Mouse (Mus musculus) neural tube, embryonic 15.5 days (tissue): Measurements from ENCODE around the gene Wnk4. TPM values are rescaled to one million over a fixed set of nuclear protein-coding genes. Genes with fewer than 3 reads are reported as not detected.
A peak's percentile ranks its signal among the peaks of the same experiment; 100 is the strongest.

ENCODE experiments used
- ATAC-seq: fragments of 200-750 bp; cut with Nextera tagmentation; 2 replicates; pipeline ENCODE4 v1.8.0; 2017; ENCODE audit warnings: mild to moderate bottlenecking, moderate TSS enrichment, moderate library complexity; ENCODE audit not compliant: low FRiP score
- H3K27ac ChIP-seq: fragments of 300-500 bp; sonication (generic); replicated peaks from 2 replicates; pipeline ENCODE4 v1.5.1; 2015; ENCODE audit warnings: mild to moderate bottlenecking, inconsistent platforms
- H3K27me3 ChIP-seq: fragments of 300-500 bp; sonication (generic); replicated peaks from 2 replicates; pipeline ENCODE4 v1.6.1; 2015; ENCODE audit warnings: inconsistent platforms
- H3K36me3 ChIP-seq: fragments of 300-500 bp; sonication (generic); 2 replicates; pipeline ENCODE4 v1.6.1; 2015; ENCODE audit warnings: inconsistent platforms
- H3K4me1 ChIP-seq: fragments of 300-500 bp; sonication (generic); 2 replicates; pipeline ENCODE4 v1.6.1; 2015; ENCODE audit warnings: inconsistent platforms
- H3K4me2 ChIP-seq: fragments of 300-500 bp; sonication (generic); 2 replicates; pipeline ENCODE4 v1.6.1; 2015; ENCODE audit warnings: inconsistent platforms, mild to moderate bottlenecking, moderate library complexity
- H3K4me3 ChIP-seq: fragments of 300-500 bp; sonication (generic); replicated peaks from 2 replicates; pipeline ENCODE4 v1.5.1; 2015; ENCODE audit warnings: mild to moderate bottlenecking, inconsistent platforms
- H3K9ac ChIP-seq: fragments of 300-500 bp; sonication (generic); replicated peaks from 2 replicates; pipeline ENCODE4 v1.6.1; 2015; ENCODE audit warnings: mild to moderate bottlenecking, inconsistent platforms
- H3K9me3 ChIP-seq: fragments of 300-500 bp; sonication (generic); replicated peaks from 2 replicates; pipeline ENCODE4 v1.6.1; 2016; ENCODE audit warnings: inconsistent platforms
- WGBS: fragments of 180-500 bp; shearing (Covaris S2); methylation state at CpG from one replicate; pipeline ENCODE4 v1.1.7; 2015; ENCODE audit warnings: mixed read lengths; 5-methylcytosine and 5-hydroxymethylcytosine counted together
- polyA plus RNA-seq: library from polyadenylated mRNA; unstranded; fragments of >200 nt; fragmentation: Nextera tagmentation; extraction: Ambion mirVana; gene quantifications from 2 replicates; pipeline ENCODE4 v1.2.1, GENCODE M21; 2015

Gene Wnk4
- polyA plus RNA-seq, 1 experiment from 2014 or later = 7.0 TPM

DNA sequence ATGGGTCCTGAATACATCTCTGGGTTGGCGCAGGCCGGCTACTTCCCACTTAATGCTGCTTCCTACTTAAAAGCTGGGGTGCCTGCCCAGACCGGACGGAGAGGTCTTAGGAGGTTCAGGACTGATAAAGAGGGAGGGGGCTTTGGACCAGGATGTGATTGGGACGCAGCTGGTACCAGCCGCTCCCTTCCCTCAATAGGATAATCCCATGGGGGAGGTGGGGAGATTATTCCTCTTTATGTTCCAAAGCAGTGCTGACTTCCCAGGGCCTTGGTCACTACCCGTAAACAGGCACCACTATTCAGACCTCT lies 13.7 kb upstream of the Wnk4 start:
- H3K4me2 ChIP-seq = peak overlapping the region; percentile 92
- WGBS = 7% methylated on average over 7 of the region's 7 CpGs
- no peaks in the 10 kb centered on the region for H3K9me3 ChIP-seq
- H3K4me3 ChIP-seq = peak overlapping the region; percentile 54
- no peaks in the 10 kb centered on the region for H3K36me3 ChIP-seq
- peaks cover 16% of the 10 kb centered on the region for H3K4me1 ChIP-seq
- peak overlapping the region; percentile 42 for H3K27ac ChIP-seq
- H3K27me3 ChIP-seq = peaks cover 41% of the 10 kb centered on the region
- peak; percentile 24; the same call in 1 of the 2 replicates for ATAC-seq
- H3K9ac ChIP-seq = peak overlapping the region; percentile 66

DNA sequence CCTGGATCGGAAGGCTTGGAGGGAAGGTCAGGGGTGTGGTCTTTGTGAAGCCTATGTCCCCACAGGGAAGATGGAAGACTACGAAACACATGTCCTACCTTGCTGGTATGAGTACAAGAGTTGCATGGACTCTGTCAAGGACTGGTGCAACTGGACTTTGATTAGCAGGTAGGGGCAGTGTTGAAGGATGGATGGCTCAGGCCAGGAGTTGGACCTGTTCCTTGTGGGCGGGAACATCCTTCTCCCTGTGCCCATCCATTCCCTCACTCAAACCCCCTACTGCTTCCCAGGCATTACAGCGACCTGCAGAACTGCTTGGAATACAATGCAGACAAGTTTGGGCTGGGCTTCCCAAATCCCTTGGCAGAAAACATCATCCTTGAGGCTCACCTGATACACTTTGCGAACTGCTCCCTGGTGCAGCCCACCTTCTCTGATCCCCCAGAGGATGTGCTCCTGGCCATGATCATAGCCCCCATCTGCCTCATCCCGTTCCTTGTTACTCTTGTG lies 12.8 kb upstream of the Wnk4 start:
- 82% methylated on average over 6 of the region's 6 CpGs for WGBS
- Histone ChIP-seq H3K27ac (peak overlapping the region; percentile 42; the same call in 1 of the 2 replicates), H3K27me3 (peaks cover 41% of the 10 kb centered on the region), H3K9me3 (no peaks in the 10 kb centered on the region), H3K4me1 (peaks cover 20% of the 10 kb centered on the region), H3K4me2 (peak overlapping the region; percentile 92), H3K4me3 (peak overlapping the region; percentile 54), H3K36me3 (no peaks in the 10 kb centered on the region), H3K9ac (no peak overlapping the region)
- ATAC-seq = no peak

DNA sequence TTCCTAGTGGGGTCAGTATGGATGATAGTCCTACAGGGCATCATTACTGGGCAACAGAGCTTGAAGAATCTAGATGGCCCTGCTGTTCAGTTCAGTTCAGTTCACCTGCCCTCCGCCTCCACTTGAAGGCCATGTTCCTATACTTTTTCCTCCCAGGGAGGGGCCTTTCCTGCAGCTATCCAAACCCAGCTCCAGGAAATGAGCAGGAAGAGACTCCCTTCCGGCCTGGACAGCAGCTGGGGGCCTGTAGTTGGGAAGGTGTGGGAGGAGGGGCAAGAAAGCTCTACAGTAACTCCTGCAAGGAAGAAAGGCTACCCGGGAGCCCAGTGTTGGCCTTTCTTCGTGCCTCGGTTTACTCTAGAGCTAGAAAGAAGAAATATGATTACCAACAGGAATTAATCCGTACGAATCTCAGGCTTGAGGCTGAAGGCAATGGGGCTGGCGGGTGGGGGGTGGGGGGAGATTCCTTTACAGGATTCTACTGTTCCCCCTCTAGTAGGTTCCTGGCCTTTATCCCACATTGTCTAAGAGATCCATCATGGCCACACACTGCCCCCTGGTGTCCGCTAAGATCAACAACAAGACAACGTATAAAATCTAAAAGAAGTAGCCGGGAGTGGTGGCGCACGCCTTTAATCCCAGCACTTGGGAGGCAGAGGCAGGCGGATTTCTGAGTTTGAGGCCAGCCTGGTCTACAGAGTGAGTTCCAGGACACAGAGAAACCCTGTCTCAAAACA lies 11.9 kb upstream of the Wnk4 start:
- ATAC-seq = no peak
- Histone ChIP-seq H3K4me3 (0 out of 2 replicates have a peak overlapping the region, but pooled peaks have one; percentile 54), H3K9me3 (no peaks in the 10 kb centered on the region), H3K27me3 (peaks cover 41% of the 10 kb centered on the region), H3K27ac (no peak overlapping the region), H3K4me1 (peaks cover 26% of the 10 kb centered on the region), H3K9ac (no peak overlapping the region), H3K36me3 (no peaks in the 10 kb centered on the region), H3K4me2 (peak overlapping the region; percentile 92; the same call in 1 of the 2 replicates)
- WGBS = 37% methylated on average over 14 of the region's 14 CpGs

DNA sequence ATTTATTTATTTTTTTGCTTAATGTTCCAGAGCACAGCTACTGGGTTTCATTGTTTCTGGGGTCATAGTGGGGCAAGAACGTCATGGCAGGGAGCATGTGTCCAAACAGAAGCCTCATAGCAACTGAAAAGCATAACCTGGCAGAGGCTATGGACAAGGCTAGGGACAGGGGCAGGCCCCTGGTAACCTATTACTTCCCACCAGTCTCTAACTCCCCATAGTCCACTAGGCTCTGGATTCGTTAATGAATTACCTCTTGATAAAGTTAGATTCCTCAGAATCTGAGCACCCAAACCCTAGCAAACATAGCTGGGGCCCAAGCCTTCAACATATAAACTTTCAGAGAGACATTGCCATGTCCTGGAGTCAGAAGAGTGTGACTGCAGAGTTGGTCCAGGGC lies 9.3 kb upstream of the Wnk4 start:
- no peaks in the 10 kb centered on the region for H3K9me3 ChIP-seq
- no peak overlapping the region for H3K4me2 ChIP-seq
- no peak overlapping the region for H3K9ac ChIP-seq
- H3K27me3 ChIP-seq = peaks cover 17% of the 10 kb centered on the region
- H3K27ac ChIP-seq = no peak overlapping the region
- ATAC-seq = no peak
- 74% methylated on average over 2 of the region's 2 CpGs for WGBS
- peaks cover 29% of the 10 kb centered on the region for H3K4me1 ChIP-seq
- H3K4me3 ChIP-seq = no peak overlapping the region
- peaks cover 2% of the 10 kb centered on the region; the same call in 1 of the 2 replicates for H3K36me3 ChIP-seq

DNA sequence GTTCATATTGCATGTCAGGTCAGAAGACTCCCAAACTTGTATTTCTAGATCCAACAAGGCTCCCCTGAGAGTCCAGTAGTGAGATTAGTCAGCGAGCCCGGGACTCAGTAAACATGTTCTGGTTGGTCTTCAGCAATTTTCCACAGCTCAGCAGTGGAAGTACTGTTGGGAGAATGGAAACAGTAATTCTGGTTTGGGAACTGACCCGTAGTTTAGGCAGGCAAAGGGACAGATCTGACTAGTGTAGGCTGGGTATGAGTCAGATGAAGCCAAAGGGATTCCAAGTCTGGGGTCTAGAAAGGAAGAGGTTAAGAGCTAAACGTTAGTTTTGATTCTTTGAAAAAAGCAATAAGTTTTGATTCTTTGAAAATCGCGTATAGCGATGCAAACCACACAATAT lies 7.4 kb upstream of the Wnk4 start:
- 14% methylated on average over 7 of the region's 7 CpGs for WGBS
- ATAC-seq = no peak
- Histone ChIP-seq H3K27ac (peak overlapping the region; percentile 93), H3K27me3 (peaks cover 6% of the 10 kb centered on the region), H3K4me2 (peak overlapping the region; percentile 96), H3K9me3 (no peaks in the 10 kb centered on the region), H3K36me3 (peaks cover 10% of the 10 kb centered on the region), H3K4me1 (peaks cover 19% of the 10 kb centered on the region), H3K9ac (peak overlapping the region; percentile 98), H3K4me3 (peak overlapping the region; percentile 94)

DNA sequence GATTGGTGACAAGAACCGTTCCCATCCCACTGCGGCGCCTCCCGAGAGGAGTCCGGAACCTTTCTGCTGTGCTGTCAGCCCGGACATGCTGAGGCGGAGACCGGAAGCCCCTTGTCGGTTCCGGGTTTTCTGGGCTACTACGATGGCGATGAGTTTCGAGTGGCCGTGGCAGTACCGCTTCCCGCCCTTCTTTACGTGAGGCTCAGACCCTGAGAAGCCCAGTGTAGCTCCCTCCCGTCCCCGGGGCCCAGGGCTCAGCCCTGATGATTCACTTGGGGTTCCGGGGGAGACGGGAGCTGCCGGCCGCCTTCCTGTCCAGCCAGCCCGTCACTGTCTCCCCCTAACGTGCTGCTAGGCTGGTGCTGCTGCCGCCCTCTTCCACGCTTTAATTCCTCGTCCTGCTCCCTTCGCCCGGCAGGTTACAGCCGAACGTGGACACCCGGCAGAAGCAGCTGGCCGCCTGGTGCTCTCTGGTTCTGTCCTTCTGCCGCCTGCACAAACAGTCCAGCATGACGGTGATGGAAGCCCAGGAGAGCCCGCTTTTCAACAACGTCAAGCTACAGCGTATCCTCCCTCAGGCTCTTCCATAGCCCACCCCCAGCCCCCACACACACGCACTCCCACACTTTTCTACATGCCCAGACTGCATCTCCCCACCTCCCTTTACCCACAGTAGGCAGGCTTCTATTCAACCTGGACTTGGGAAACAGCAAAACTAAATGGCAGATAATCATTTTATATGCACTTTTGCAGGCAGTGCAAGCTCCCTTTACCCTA lies 6.6 kb upstream of the Wnk4 start, which contains the start of gene Vps25:
Gene Vps25, plus strand, starts transcription at position 95 of the 777 bp plus-strand sequence.
- H3K9ac ChIP-seq = peak within 1 kb of the TSS; percentile 98
- H3K36me3 ChIP-seq = peaks cover 16% of the 10 kb centered on the region
- H3K27ac ChIP-seq = peak within 1 kb of the TSS; percentile 93
- WGBS = 0% methylated on average over 38 of the region's 40 CpGs
- peak; percentile 85 for ATAC-seq
- peaks cover 19% of the 10 kb centered on the region for H3K4me1 ChIP-seq
- no peaks in the 10 kb centered on the region for H3K9me3 ChIP-seq
- H3K4me3 ChIP-seq = peak within 1 kb of the TSS; percentile 94
- peak within 1 kb of the TSS; percentile 96 for H3K4me2 ChIP-seq
- peaks cover 5% of the 10 kb centered on the region; the same call in 1 of the 2 replicates for H3K27me3 ChIP-seq

DNA sequence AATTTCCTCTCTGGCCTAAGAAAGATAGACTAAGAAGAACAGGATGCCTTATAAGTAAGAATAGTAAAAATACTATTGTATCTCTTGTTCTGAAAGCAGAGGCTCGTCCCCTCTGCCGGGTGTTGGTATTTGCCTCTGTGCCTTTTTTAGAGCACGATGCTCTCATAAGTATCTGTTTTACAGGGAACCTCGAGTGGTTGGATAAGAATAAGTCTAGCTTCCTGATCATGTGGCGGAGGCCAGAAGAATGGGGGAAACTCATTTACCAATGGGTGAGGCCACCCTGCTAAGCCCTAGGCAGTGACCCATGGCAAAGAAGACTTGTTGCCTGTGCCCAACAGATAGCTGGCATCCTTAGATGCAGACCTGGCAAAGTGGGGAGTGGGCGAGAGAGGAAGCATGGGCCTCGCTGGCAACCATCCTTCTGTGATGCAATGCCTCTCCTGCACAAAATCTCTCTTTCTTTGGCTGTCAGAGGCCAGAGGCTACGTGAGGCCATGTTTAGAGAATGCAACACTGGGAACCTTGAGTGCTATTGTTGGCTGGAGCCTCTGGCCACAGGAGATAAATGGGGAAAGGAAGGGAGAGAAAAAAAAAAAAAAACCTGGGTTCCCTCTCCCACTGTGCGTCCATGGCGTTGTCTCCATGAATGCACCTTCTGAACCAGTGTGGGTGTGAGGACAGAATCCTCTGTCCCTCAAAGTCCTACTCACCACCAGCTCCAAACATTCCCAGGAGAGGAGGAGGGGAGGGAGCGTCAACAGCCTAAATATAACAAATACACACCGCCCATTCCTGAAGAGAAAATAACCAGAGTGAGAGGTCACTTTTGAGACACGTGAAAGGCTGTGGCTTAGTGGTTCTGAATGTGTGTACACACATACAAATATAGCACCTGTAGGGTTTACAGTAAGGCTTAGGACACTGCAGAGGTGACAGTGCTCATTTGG lies 4.3 kb upstream of the Wnk4 start:
- Histone ChIP-seq H3K27ac (no peak overlapping the region), H3K36me3 (peaks cover 21% of the 10 kb centered on the region), H3K4me1 (peaks cover 40% of the 10 kb centered on the region), H3K9ac (no peak overlapping the region), H3K4me2 (no peak overlapping the region), H3K9me3 (no peaks in the 10 kb centered on the region), H3K4me3 (no peak overlapping the region), H3K27me3 (peaks cover 11% of the 10 kb centered on the region)
- ATAC-seq = no peak
- 92% methylated on average over 13 of the region's 13 CpGs for WGBS

DNA sequence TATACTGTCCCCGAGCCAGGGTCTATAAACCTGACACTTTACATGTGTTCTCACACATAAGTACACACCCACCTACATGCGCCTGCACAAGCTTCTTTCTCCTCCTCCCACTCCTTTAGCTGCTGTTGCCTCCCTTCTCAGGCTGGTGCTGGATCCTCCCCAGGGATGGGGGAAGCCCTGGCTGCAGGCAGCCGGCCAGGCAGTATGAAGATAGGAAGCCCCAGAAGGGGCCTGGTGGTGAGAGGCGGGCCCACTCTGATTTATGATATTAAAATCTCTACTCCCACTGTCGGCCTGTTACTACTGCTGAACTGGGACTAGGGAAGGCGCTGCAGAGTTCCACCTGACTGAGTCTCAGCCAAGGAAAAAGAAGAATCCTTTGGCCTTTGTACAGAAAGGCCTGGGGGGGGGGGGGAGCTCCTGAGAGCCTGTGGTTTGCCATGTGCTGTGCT lies 1.1 kb upstream of the Wnk4 start:
- no peak overlapping the region for H3K4me3 ChIP-seq
- H3K9ac ChIP-seq = no peak overlapping the region
- H3K27ac ChIP-seq = peak overlapping the region; percentile 34; the same call in 1 of the 2 replicates
- H3K9me3 ChIP-seq = no peaks in the 10 kb centered on the region
- ATAC-seq = no peak
- H3K4me2 ChIP-seq = peak overlapping the region; percentile 93
- 23% methylated on average over 6 of the region's 6 CpGs for WGBS
- peaks cover 21% of the 10 kb centered on the region for H3K36me3 ChIP-seq
- peaks cover 31% of the 10 kb centered on the region for H3K27me3 ChIP-seq
- peaks cover 46% of the 10 kb centered on the region for H3K4me1 ChIP-seq

DNA sequence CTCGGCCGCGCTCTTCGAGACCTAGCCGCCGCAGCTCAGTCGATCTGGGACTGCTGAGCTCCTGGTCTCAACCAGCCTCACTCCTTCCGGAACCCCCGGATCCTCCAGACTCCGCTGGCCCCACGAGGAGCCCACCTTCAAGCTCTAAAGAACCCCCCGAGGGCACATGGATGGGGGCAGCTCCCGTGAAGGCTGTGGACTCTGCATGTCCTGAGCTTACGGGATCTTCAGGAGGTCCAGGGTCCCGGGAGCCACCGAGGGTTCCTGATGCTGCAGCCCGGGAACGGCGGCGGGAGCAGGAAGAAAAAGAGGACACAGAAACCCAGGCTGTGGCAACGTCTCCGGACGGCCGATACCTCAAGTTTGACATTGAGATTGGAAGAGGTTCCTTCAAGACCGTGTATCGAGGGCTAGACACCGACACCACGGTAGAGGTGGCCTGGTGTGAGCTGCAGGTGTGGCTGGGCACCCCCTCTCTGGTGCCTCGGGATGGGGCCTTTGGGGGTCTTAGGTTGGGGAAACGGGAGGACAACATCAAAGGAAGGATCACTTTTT lies 536 bp downstream of the Wnk4 start:
- peaks cover 43% of the 10 kb centered on the region for H3K27me3 ChIP-seq
- H3K27ac ChIP-seq = peak overlapping the region; percentile 34; the same call in 1 of the 2 replicates
- H3K4me3 ChIP-seq = peak overlapping the region; percentile 49
- H3K36me3 ChIP-seq = peaks cover 21% of the 10 kb centered on the region
- peak overlapping the region; percentile 93 for H3K4me2 ChIP-seq
- WGBS = under 1% methylated on average over 30 of the region's 30 CpGs
- H3K9me3 ChIP-seq = no peaks in the 10 kb centered on the region
- ATAC-seq = peak; percentile 21; the same call in 1 of the 2 replicates
- peak overlapping the region; percentile 75 for H3K9ac ChIP-seq
- H3K4me1 ChIP-seq = peaks cover 52% of the 10 kb centered on the region

DNA sequence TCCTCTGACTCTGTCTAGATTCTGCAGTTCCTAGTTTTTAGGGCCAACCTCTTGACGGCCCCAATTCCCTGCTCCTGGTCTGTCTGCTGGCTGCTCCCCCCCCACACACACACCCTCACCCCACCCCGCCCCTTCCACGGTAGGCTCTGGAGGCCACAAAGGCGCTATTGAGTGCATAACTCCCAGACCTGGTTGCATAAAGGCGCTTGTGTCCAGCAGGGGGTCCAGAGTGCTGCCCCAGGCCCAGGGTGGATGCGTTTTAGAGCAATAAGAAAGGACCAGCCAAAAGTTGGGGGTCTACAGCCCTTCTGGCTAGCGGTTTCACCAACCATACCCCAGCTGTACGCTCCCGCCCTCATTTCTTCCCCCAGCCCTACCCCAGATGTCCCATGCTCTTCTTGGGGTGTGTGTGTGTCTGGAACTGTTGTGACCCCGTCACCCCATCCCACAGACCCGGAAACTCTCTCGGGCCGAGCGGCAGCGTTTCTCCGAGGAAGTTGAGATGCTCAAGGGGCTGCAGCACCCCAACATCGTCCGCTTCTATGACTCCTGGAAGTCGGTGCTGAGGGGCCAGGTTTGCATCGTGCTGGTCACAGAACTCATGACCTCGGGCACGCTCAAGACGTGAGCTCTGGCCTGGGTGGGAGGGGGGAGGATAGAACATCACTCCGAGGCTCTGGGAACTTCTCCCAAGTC lies 2.1 kb downstream of the Wnk4 start:
- Histone ChIP-seq H3K4me3 (peak overlapping the region; percentile 17), H3K4me1 (peaks cover 52% of the 10 kb centered on the region), H3K9me3 (no peaks in the 10 kb centered on the region), H3K4me2 (peak overlapping the region; percentile 34), H3K27me3 (peaks cover 52% of the 10 kb centered on the region), H3K9ac (no peak overlapping the region), H3K36me3 (peaks cover 13% of the 10 kb centered on the region), H3K27ac (no peak overlapping the region)
- 1% methylated on average over 24 of the region's 24 CpGs for WGBS
- no peak for ATAC-seq
